Mouse (Mus musculus) brain, embryonic 14.5 days (tissue): ENCODE measurements around the gene Gpr45. TPM values are rescaled to one million over a fixed set of nuclear protein-coding genes. Genes with fewer than 3 reads are reported as not detected.

Experiments
- DNase-seq: peaks from one replicate; pipeline ENCODE4 v3.0.0-alpha.2; 2011; ENCODE audit warnings: low read depth
- CTCF ChIP-seq: fragments of 200-500 bp; IDR thresholded peaks from 2 replicates; pipeline ENCODE4 v1.5.1; 2012; ENCODE audit warnings: inconsistent platforms, mild to moderate bottlenecking, moderate library complexity, borderline replicate concordance; ENCODE audit not compliant: insufficient read depth, insufficient read length; ENCODE audit errors: extremely low read depth
- POLR2A ChIP-seq: fragments of 200-500 bp; IDR thresholded peaks from 2 replicates; pipeline ENCODE4 v1.6.1; 2012; ENCODE audit warnings: mild to moderate bottlenecking, inconsistent platforms, borderline replicate concordance; ENCODE audit not compliant: poor library complexity, insufficient read depth, insufficient read length, severe bottlenecking; ENCODE audit errors: extremely low read depth
- polyA plus RNA-seq: library from polyadenylated mRNA; depleted of rRNA; stranded (reverse); fragments of >200 nt; gene quantifications from 2 replicates; pipeline ENCODE4 v1.2.3, GENCODE M21; 2012; rRNA removed

Gene Gpr45
- polyA plus RNA-seq, 1 experiment, result 18.5 TPM

- no peak for DNase-seq
- TF ChIP-seq CTCF, result no peak
- no peak for TF ChIP-seq POLR2A
Measured at GRCm38 (mm10) chr1:43067551-43067950, 114.9 kb downstream of the Gpr45 start.

DNA sequence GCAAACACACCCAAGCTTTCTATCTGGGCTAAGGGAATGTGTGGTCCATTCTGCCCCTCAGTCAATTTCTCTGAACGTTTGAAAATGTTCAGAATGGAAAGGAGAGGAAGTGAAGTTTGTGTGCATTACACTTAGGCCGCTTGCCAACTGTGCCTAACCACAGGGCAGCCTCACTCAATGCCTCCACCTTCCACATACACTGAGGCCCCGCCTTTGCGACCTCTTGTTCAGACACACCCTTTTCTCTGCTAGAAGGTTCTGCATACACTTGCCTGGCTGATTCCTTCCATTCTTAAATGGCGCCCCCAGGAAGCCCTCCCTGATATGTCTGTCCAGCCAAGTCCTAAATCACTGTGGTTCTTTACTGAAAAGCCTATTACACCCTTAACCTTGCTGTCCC is 118.1 kb downstream of the Gpr45 start:
- no peak for DNase-seq
- TF ChIP-seq POLR2A (no peak), CTCF (no peak)

DNA sequence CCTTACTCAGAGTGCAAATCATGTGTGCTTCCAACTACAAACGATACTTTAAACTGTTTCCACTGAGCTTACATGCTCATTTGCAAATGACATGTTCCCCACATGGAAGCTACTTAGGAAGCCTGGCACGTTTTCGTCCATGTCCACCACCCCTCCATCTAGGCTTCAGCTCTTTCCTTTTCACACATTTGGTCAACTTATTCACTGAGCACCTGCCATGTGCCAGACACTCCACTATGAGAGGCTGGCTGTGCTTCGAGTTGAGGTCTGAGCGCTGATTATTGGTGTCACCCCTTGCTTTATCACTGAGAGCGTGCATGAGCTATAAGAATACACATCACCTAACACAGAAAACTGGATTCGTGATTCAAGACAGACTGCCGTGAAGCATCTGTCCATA is 119.4 kb downstream of the Gpr45 start:
- no peak for TF ChIP-seq POLR2A
- no peak for TF ChIP-seq CTCF
- DNase-seq, result peak; percentile 58

DNA sequence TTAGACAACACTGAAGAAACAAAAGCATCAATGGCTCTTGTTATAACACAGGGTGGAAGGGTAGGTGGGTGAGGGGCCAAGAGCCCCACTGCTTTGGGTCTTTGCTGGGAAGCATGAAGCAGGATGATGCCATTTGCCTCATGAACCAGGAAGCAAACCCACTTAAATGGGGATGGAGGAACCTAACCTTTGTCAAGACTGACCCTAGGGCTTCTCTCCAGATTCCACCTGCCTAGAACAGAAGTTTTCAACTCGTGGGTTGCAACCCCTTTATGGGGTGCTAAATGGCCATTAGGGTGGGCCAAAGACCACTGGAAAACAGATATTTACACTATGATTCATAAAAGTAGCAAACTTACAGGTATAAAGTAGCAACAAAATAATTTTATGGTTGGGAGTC is 119.9 kb downstream of the Gpr45 start:
- DNase-seq, result no peak

DNA sequence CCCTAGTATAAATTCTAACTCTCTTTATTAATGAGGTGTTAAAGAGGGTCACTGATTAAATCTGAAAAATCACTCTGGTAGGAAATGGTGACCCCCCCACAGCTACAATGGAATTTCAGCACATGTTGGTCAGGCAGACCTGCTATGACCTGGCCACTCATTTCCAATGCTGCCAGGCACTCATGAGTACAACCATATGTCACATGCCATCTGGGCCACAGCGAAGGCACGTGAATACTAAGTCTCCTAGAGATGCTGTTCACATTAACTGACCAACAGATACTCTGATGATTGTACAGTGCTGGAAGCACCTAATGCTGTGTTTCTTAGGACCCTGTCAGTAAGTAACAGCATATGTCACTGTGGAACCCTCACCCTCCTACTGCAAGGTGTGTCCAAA is 122.1 kb downstream of the Gpr45 start:
- TF ChIP-seq POLR2A (no peak), CTCF (no peak)
- no peak for DNase-seq

More for the DNA sequence above, 119.9 kb downstream of the Gpr45 start:
- no peak for TF ChIP-seq POLR2A
- no peak for TF ChIP-seq CTCF

- TF ChIP-seq POLR2A, result no peak
- TF ChIP-seq CTCF, result no peak
- no peak for DNase-seq
Measured at GRCm38 (mm10) chr1:43078124-43078523, 125.5 kb downstream of the Gpr45 start.

DNA sequence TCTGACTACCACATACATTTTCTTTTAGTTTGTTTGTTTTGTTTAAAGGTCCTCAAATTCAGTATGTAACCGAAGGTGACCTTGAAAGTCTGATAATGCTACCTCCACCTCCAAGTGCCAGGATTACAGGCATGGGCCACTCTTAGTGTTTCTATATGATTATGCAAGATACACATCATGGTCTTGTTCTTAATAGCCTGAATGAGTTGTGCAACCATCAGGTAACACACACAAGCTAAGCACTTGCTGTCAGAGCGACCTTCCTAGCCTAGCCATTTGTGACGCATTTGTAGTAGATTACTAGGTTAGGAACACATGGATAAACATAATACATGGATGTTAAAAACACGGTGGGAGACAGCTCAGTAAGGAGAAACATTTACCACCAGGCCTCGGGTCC is 130.3 kb downstream of the Gpr45 start:
- TF ChIP-seq POLR2A (no peak), CTCF (no peak)
- no peak for DNase-seq

Other genes starting within 250 kb of the Gpr45 start
- 40.5 and 43.2 TPM in 2 replicates for gene Mrps9, start 101.6 kb upstream of the Gpr45 start, polyA plus RNA-seq
- gene Tgfbrap1, start 145.8 kb downstream of the Gpr45 start, polyA plus RNA-seq, result 30.4 and 36.0 TPM in 2 replicates
- 32.3 and 33.8 TPM in 2 replicates for gene AI597479, start 145.8 kb downstream of the Gpr45 start, polyA plus RNA-seq
- 15.4 and 17.2 TPM in 2 replicates for gene Fhl2, start 244.1 kb downstream of the Gpr45 start, polyA plus RNA-seq